In the genomic region with DNA sequence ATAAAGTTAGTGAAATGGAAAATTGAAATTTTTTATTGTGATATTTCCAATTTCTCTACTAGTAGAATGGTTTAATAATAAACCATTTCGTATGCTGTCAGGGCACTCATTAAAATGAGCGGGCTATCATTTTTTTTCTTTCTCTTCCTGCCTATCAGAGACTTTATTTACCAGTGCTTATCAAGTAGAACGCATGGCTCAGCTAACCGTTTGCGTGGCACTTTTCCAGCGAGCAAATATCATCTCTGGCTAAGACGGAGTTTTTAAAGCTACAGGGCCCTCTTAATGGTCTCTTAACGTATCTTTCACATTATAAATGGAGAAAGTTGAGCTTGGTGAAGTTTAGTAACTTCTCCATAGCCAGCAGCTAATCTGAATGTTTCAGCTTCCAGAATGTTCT, we compare ENCODE assay signal across 9 mouse cellular contexts. TPM values are rescaled to one million over a fixed set of nuclear protein-coding genes. Genes with fewer than 3 reads are reported as not detected.
DNase-seq lines count a peak whose midpoint lies in the region; ATAC-seq and TF ChIP-seq lines count a peak whose summit lies in the region.
"Had no signal": no experiment of that assay in that cellular context is flagged by ENCODE, and none has a peak within 500 bp of the region (broad histone marks: within the 10 kb centered on the region; RNA-seq: fewer than 3 reads in every experiment).

No protein-coding gene starts in this region.

- WGBS in heart, postnatal 0 days, result 11% methylated on average over 8 of the region's 8 CpGs
- 11% methylated on average over 8 of the region's 8 CpGs for WGBS in lung, postnatal 0 days

- no peak overlapping the region for H3K27ac ChIP-seq in heart, postnatal 0 days (ENCODE audit: low read depth)
- no peak overlapping the region for H3K27ac ChIP-seq in lung, postnatal 0 days (ENCODE audit: low read length)
- H3K27ac ChIP-seq: embryonic facial prominence, embryonic 12.5 days had no signal

- H3K4me3 ChIP-seq in heart, postnatal 0 days (ENCODE audit: low read depth, low read length), result no peak overlapping the region
- no peak overlapping the region for H3K4me3 ChIP-seq in lung, postnatal 0 days (ENCODE audit: low read depth, low read length)
- H3K4me3 ChIP-seq: embryonic facial prominence, embryonic 12.5 days had no signal

- H3K27me3 ChIP-seq in heart, postnatal 0 days (ENCODE audit: control insufficient read depth, insufficient read depth, low read length), result no peaks in the 10 kb centered on the region
- no peaks in the 10 kb centered on the region for H3K27me3 ChIP-seq in lung, postnatal 0 days (replicated peaks; ENCODE audit: insufficient read depth, low read length)
- H3K27me3 ChIP-seq: embryonic facial prominence, embryonic 12.5 days had no signal

- no peaks in the 10 kb centered on the region for H3K9me3 ChIP-seq in heart, postnatal 0 days (replicated peaks; ENCODE audit: control insufficient read depth, low read length)
- no peaks in the 10 kb centered on the region for H3K9me3 ChIP-seq in lung, postnatal 0 days (ENCODE audit: low read length)
- H3K9me3 ChIP-seq: embryonic facial prominence, embryonic 12.5 days had no signal

- H3K4me1 ChIP-seq in heart, postnatal 0 days (ENCODE audit: control insufficient read depth, insufficient read depth), result peaks cover 10% of the 10 kb centered on the region
- H3K4me1 ChIP-seq in lung, postnatal 0 days (ENCODE audit: insufficient read depth, low read depth, low read length), result peaks cover 3% of the 10 kb centered on the region; the same call in 1 of the 2 replicates

- H3K36me3 ChIP-seq in heart, postnatal 0 days (replicated peaks; ENCODE audit: control insufficient read depth, insufficient read depth, low read length), result no peaks in the 10 kb centered on the region
- no peaks in the 10 kb centered on the region for H3K36me3 ChIP-seq in lung, postnatal 0 days (ENCODE audit: insufficient read depth, low read length)
- H3K36me3 ChIP-seq: embryonic facial prominence, embryonic 12.5 days had no signal

- no peak for TF ChIP-seq CTCF in heart, postnatal 0 days (IDR thresholded peaks at IDR 0.05; ENCODE audit: low read depth)
- no peak for TF ChIP-seq CTCF in lung, postnatal 0 days (IDR thresholded peaks at IDR 0.05)

- H3K4me2 ChIP-seq in heart, postnatal 0 days (ENCODE audit: low read depth, low read length), result peak overlapping the region; percentile 42
- peak overlapping the region; percentile 22; the same call in 1 of the 2 replicates for H3K4me2 ChIP-seq in lung, postnatal 0 days (replicated peaks; ENCODE audit: low read depth, low read length)
- H3K4me2 ChIP-seq: embryonic facial prominence, embryonic 12.5 days had no signal

- DNase-seq in adrenal gland, adult 2 months, result peak; percentile 17
- no peak for DNase-seq in adrenal gland, adult 8-10 months
- DNase-seq in kidney, adult 18-20 months, result peak; percentile 8
- no peak for DNase-seq in kidney, adult 9 months
- DNase-seq in heart, postnatal 0 days (ENCODE audit: low spot score), result peak; percentile 18
- DNase-seq in lung, postnatal 0 days (ENCODE audit: low spot score), result peak; percentile 72
- no peak for DNase-seq in frontal cortex, postnatal 14 days (ENCODE audit: low spot score in 2 of 2)
- no peak for DNase-seq in thymus, postnatal 0 days (ENCODE audit: low spot score)

- no peak for TF ChIP-seq EP300 in heart, postnatal 0 days (IDR thresholded peaks at IDR 0.05; ENCODE audit: low read depth)
- 0 out of 2 replicates have a peak, but pooled peaks have one; percentile 4 for TF ChIP-seq EP300 in lung, postnatal 0 days (IDR thresholded peaks at IDR 0.05)

- ATAC-seq in heart, postnatal 0 days (ENCODE audit: insufficient read depth, low read depth), result no peak
- ATAC-seq in lung, postnatal 0 days, result peak; percentile 9; the same call in 1 of the 2 replicates

- H3K9ac ChIP-seq in heart, postnatal 0 days (replicated peaks; ENCODE audit: low read depth, low read length), result no peak overlapping the region
- H3K9ac ChIP-seq in lung, postnatal 0 days (replicated peaks; ENCODE audit: low read depth), result no peak overlapping the region
- H3K9ac ChIP-seq: embryonic facial prominence, embryonic 12.5 days had no signal

RNA-seq across cellular contexts. Expression of a gene that starts 44.0 kb away (rescaled TPM):
- 10 to 100 TPM in 1 of 2 experiments, 1 to 10 TPM in 1; 8.6 to 11.9 TPM for total RNA-seq in adrenal gland, adult 2 months (2021)
- 3.1 and 6.6 TPM in 2 replicates for polyA plus RNA-seq in adrenal gland, adult 2 months (2012; rRNA removed)
- 10 to 100 TPM in 3 of 4 experiments, 1 to 10 TPM in 1; 9.6 to 14.1 (median 13.2) TPM for total RNA-seq in adrenal gland, adult 8-10 months (2022)
- total RNA-seq in heart, postnatal 0 days (2014; rRNA removed; ENCODE audit: low replicate concordance), result 29.9 and 49.4 TPM in 2 replicates
- polyA plus RNA-seq in heart, postnatal 0 days (2015; fragmentation: Nextera tagmentation; extraction: Ambion mirVana), result 30.7 and 38.4 TPM in 2 replicates
- 12.7 and 15.2 TPM in 2 replicates for polyA plus RNA-seq in lung, postnatal 0 days (2015; fragmentation: Nextera tagmentation; extraction: Ambion mirVana)
- 3.4 and 4.9 TPM in 2 replicates for polyA plus RNA-seq in thymus, postnatal 0 days (2015; fragmentation: Nextera tagmentation; extraction: Ambion mirVana)

Comparison
In these comparisons a context has a peak if more than half of its experiments do, and no peak if none do; other contexts are left out.
1. DNase-seq: peak in adrenal gland, adult 2 months (single experiment), kidney, adult 18-20 months (single experiment), heart, postnatal 0 days (single experiment) and lung, postnatal 0 days (single experiment); none in adrenal gland, adult 8-10 months (single experiment), kidney, adult 9 months (single experiment), frontal cortex, postnatal 14 days (0 of 2) and thymus, postnatal 0 days (single experiment).